Mouse (Mus musculus) liver, adult (tissue): ENCODE measurements around the gene Espn.

Experiments used
- GATA4 ChIP-seq: IDR thresholded peaks from 2 replicates; pipeline ENCODE4 v1.6.1; 2014; ENCODE audit warnings: mild to moderate bottlenecking, low read length; ENCODE audit not compliant: insufficient replicate concordance

Gene Espn

DNA sequence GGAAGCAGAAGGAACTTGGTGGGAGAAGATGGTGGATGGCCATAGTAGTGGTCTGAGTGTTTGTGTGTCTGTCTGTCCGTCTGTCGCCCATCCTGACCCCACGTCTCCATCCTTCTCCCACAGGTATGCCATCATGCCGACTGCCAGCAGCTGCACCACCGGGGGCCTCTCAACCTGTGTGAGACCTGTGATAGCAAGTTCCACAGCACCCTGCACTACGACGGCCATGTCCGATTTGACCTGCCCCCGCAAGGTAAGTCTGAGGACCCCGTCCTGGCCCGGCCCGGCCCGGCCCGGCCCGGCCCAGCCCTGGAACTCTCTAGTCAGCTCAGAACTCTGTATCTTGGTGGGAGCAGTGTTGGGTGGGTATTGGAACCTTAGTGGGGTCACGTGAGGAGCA is 50.2 kb downstream of the Espn start:
- no peak for TF ChIP-seq GATA4

DNA sequence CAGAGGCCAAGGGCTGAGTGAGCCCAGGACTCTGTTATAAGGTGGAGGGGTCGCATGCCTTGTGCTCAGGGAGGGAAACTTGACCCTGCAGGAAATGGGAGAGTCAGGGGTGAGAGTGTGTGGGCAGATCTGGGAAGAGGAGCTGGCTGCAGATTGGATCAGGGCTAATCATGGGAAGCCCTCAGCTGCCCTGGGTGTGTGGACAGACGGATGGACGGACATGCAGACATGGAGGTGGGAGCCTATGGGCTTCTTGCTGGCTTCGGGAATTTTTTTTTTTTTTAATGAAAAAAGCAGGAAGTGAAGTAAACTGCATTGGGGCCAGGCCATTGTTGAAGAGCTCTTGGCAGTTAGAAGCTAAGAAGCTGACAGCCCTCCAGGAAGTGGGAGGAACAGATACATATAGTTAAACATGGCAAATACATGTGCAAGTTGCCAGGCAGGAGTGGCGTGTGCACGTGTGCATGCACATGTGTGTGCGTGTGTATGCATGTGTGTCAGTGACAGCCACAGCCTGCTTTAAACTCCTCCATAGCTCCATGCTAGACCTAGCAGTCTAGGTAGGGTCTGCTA is 51.0 kb downstream of the Espn start:
- no peak for TF ChIP-seq GATA4

DNA sequence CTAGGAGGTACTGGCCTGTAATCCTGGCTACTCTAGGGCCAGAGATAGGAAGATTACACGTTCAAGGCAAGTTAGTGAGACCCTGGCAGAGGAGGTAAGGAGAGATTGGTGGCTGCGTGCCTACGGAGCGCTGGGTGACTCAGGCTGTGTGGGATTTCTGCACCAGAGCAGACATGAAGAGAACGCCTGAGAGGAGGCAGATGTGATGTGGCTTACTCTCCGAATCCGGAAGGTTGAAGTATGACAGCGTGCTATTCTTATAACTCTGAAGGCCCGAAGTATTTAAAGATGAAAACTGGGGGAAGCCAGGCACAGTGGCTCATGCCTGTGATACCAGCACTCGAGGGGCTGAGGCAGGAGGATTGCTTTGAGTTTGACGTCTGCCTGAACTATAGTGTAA is 51.6 kb downstream of the Espn start:
- TF ChIP-seq GATA4 = no peak

DNA sequence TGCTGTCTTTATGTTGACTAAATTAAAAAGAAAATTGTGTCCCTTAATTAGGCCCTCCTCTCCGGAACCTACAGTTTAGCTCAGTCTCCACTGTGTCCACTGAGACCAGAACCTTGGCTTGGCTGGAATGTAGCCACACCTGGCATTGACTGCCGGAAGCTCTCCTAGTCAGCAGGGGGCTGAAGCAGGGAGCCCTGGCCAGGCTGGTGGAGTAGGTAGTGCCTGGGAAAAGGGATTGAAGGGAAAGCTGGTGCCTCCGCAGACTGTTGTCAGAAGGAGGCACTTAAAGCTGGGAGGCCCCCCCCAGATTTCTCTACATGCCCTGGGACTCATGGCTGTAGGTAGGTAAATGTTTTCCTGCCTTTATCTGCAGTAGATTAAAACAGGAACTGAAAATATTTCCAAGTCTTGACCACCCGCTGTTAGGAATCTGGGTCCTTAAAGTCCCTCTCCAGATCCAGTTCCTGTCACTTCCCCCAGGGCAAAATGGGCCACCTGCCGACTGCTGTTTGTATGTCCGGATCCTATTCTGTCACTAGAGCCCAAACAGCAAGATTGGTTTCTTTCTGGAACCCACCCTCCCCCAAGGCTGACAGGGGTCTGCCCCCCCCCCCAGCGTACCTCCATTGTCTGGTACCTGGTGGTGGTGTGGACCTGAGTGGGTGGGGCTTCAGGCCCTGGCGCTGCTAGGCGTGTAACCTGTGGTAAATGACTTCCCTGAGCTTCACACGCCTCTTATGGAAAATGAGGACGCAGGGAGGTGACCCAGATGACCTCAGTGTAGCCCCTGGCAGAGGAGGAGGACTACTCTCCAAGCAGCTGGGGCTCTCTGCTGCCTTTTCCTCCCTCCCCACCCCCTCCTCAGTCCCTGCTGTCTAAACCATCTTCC is 54.0 kb downstream of the Espn start:
- TF ChIP-seq GATA4 = no peak

DNA sequence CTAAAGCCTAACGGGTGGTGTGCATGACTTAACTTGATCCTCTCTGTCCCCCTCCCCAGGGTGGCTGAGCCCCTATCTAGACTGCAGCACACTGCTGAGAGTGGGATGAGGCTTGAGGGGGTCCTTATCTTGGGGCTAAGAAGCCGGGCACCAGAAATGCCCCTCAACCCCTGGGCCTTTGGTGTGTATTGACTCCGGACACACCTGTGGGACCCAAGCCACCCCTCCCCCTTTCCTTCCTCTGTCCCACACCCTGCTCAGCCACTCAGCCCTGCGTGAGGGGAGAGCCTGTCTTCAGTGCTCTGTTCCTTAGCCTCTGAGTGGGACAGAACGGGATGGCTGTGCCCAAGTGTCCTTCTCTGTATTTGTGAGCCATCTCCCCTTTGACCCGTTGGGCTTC is 55.2 kb downstream of the Espn start:
- TF ChIP-seq GATA4 = no peak

DNA sequence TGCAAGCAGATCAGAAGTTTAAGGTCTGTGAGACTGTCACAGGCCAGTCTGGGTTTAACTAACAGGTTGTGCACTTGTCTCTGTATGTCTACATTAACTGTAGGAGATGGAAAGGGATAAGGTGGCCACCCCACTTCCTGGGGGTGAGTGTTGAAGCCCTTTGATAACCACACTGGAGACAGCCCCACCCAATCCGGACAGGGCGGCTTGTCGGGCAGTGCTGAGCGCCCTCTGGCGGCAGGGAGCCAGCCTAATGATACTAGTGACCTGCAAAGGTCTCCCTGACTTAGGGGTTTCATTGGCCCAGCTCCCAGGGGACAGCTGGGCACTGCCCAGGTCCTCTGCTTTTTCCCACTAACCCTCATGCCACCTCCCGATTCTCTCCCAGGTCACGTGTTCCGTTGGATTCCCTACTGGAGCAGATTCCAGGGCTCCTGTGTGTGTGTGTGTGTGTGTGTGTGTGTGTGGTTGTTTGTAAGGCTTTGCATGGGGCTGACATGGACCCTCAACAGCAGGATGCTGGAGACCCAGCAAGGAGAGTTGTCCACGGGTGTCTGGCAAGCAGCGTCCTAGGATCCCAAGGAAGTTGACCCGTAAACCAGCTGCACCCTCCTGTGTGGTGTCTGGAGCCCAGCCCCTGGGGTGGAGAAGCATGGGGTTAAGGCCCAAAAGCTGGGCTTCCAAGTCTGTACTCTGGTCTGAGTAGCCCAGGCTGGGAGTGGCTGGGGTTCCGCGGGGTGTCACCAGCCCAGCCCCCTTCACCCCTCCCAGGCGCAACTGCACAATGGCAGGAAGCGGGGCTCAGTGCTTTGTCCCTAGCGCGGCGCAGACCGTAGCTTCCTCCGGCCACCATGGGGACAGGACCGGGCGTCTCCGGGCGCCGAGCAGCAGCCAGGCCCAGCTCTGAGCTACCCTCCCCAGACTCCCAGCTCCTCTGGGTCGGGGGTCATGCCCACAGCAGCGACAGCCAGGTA is 55.9 kb downstream of the Espn start:
- no peak for TF ChIP-seq GATA4

DNA sequence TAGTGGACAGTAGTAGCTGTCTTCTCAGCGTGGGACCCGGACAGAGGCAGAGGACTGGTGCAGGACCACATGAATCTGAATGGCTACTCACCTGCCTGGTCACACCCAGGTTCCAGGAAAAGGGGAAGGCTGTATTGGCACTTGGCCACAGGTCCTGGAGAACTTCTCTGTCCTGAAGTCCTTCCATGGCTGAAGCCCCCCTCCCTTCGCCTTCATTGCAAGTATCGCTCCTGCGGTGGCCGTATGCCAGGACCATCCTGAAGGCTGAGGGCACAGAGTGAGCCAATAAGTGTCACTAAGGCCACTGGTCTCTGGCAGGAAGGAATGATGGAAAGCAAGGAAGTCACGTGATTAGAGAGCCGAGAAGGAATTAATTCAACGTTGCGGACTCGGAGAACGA is 57.9 kb downstream of the Espn start:
- no peak for TF ChIP-seq GATA4

DNA sequence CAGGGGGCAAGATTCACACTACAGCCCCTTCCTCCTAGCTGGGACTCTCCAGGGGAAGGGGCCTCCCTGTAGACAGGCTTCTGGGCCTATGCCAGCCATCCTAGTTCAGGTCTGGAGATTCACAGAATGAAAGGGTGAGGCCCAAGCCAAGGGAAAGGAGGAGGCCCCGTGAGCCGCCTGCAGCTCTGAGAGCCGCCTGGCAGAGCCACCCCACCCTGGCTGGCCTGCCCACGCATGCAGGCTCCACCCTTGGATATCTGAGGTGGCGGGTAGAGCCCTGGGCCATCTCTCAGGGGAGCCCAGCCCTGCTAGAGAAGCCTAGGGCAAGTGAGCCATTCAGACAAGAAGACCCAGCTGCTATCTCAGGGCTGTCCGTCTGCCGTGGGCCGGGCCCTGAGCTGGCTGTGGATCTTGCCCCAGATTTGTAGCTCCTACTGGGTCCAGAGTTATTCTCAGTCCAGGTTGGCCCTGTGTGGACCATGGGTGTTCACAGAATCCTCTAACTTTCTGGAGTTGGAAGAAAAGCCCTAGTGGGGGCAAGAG is 59.3 kb downstream of the Espn start:
- TF ChIP-seq GATA4 = no peak

DNA sequence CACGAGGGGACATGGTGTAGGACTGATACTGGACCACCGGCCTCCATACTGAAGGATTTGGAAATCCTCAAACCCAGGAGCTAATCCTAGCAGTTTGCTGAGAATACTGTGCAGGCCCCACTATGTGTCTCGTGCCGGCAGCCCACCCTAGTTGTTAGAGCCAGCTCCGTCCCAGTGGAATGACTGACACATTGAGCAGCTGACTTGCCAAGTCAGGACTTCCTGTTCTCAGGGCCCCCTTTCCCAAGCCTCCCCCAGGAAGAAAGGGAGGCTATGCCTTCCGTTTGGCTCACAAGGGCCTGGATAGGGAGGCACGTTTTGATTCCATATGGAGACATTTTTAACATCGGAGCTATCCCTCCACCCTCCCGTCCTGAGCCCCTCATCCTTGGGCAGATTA is 62.0 kb downstream of the Espn start:
- TF ChIP-seq GATA4 = no peak

DNA sequence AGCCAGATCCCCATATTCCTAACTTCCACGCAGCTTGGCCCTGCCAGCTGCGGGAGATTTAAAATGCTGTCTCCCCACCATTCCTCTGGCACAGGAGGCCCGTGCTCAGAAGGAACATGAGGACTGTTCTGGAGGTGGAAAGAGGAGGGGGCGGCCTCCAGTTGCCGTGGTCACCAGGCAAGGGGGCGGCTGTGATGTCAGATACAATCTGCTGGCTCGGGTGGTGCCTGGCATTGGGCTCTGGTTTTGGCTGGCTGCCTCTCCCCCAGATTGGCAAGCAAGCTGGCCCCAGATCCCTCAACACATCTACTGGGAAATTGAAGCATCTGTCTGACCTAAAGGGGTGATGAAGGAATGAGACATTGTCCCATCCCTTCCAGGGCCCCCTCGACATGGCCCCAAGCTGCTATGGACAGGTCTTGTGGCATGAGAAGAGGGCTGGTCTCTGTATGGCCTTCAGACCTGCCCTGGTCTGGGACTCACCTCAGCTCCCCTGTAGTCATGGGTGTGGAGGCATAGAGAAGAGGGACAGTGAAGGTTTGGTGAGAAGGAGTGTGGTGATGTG is 63.5 kb downstream of the Espn start:
- no peak for TF ChIP-seq GATA4

DNA sequence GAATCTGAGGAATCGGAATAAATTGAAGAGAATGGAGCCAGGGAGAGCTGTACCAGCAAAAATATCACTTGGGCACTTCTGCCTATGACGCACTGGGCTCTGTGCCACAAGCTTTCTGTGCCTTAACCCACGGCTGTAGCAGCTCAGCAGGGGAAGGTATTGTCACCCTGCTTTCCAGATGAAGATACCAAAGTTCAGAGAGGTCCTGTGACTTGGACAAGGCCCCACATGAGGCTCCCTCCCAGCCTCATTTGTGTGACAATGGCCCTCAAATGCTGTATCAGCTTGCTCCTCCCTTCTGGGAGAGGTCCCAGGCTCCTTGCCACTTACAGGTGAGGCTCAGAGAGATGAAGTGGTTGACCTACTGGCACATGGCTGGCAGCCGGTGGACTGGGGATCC is 64.0 kb downstream of the Espn start:
- TF ChIP-seq GATA4 = no peak

DNA sequence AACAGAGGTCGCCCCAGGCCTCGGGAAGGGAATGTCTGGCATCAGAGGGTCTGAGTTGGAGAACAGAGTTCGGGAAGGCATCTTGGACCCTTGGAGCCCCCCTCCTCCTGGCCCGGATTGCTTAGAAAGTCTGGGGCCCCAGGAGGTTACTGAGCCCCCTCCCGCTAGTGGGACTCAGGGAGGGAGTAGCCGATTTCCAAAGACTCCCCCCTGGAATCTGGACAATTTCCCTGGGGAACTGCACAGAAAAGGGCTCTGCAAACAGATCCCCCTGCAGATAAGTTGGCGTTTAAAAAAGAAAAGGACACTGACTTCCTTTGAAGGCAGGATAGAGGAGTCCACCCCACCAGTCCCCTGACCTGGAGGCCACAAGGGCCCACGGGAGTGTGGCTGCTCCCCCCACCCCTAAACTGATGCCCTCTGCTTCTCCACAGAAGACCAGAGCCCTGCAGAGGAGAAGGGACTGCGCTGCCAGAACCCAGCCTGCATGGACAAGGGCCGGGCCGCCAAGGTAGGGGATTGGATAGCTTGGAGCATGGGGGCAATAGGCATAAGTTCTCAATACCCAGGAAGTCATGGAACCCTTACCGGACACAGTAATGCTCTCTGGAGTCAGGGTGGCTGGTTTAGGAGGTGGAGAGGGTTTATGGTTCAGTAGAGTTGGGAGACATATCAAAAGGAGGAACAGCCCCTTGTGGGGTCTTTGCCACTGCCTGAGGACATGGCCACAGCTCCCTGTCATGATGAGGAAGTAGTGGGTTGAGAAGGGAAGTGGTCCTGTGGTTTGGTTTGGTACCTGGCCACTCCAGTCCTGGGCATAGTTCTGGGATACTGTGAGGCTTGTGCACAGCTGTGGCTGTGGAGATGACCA is 64.7 kb downstream of the Espn start:
- no peak for TF ChIP-seq GATA4

DNA sequence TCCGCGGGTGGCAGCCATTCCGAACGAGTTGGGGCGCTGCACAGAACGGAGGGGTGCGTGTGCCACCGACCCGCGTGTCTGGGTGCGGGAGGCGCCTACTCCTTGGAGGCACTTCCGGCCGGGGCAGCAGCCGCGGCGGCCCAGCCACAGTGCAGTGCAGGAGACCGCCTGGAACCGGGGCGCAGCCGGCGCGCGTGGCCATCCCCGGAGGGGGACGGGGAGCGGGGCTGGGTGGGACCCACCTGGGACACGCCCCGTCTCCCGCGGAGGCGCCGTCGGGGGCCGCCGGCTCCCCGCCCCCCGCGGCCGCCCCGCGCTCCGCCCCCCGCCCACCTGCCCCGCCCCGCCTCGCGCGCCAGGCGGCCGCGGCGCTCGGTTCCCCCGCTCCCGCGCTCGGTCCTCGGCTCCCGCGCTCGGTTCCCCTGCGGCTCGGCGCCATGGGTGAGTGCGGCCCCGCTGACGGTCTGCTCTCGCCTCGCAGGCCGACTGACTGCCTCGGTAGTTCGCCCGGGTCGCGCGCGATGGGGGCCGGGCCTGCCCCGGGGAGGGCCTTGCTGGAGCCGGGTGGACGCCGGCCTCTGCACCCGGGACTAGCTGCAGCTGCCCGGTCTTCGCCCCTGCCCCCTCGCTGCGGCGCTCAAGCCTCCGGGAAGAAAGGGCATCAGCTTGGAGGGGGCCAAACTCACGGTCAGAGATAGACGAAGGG is 65.5 kb downstream of the Espn start:
- no peak for TF ChIP-seq GATA4
